Mouse (Mus musculus): ENCODE measurements around the gene Cgnl1. TPM values are rescaled to one million over a fixed set of nuclear protein-coding genes. Genes with fewer than 3 reads are reported as not detected.

Gene Cgnl1
- total and polyA plus RNA-seq, 3 experiments, result 0.03 TPM; not detected in 2

DNA sequence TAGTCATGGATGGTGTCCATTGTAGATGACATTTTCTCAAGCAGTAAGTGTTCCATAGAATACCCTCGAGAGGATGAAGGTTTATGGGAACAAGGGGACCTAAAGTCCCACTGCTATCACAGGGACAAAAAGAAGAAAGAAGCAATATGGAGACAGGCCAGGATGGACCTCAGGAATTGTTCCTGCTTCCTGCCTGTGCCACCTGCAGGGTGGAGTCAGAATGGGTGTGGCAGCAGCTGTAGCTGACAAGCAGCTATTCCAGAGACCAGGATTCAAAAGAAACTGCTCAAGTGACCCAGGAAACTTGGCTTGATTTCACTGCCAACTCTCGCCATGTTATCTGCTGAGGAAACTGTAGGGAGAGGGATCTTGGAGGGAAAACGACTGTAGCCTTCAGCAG is 42.2 kb upstream of the Cgnl1 start:
- Histone ChIP-seq H3K9ac (ENCODE audit: insufficient read depth, low read depth) (no peak overlapping the region), H3K27me3 (replicated peaks) (no peaks in the 10 kb centered on the region), H3K9me3 (replicated peaks; ENCODE audit: low read length) (no peaks in the 10 kb centered on the region), H3K4me1 (ENCODE audit: control insufficient read depth in 1 of 2, insufficient read depth in 2 of 2) (peaks cover 0 to 3% of the 10 kb centered on the region in 2 experiments; a peak in 1 of 4 replicates), H3K36me3 (replicated peaks in 1 of 2; ENCODE audit: control insufficient read depth in 1 of 2, insufficient read depth in 1 of 2, low read length in 1 of 2) (no peaks in the 10 kb centered on the region), H3K4me3 (replicated peaks in 1 of 3; ENCODE audit: low read depth in 2 of 3, low read length in 2 of 3, poor library complexity in 1 of 3) (no peak overlapping the region), H3K27ac (ENCODE audit: insufficient read depth, low read depth) (no peak overlapping the region), H3K79me2 (replicated peaks; ENCODE audit: control insufficient read depth, extremely low read depth, insufficient read depth, poor library complexity, severe bottlenecking) (no peaks in the 10 kb centered on the region), H3K4me2 (ENCODE audit: insufficient read depth, low read depth, poor library complexity, severe bottlenecking) (no peak overlapping the region)
- dilution Hi-C loops (cut with MboI; ENCODE audit: extremely low pct_ligation_motif_present, extremely low pct_unique_long_range_greater_than_20kb, low sequenced_read_pairs) (no loop called here), in situ Hi-C loops (cut with MboI; ENCODE audit: low pct_ligation_motif_present, low pct_unique_long_range_greater_than_20kb, low sequenced_read_pairs) (no loop called here)
- no peak for DNase-seq (ENCODE audit: extremely low read depth)
- TF ChIP-seq PAX5 (IDR thresholded peaks at IDR 0.05; ENCODE audit: low read length) (no peak), SMC3 (IDR thresholded peaks at IDR 0.05; ENCODE audit: low read depth, low read length) (no peak), POLR2A (IDR thresholded peaks at IDR 0.05; ENCODE audit: low read depth, low read length) (no peak), GABPA (IDR thresholded peaks at IDR 0.05; ENCODE audit: insufficient replicate concordance, low read depth, low read length) (no peak), MXI1 (IDR thresholded peaks at IDR 0.05; ENCODE audit: low read depth, low read length) (no peak), TCF12 (IDR thresholded peaks at IDR 0.05; ENCODE audit: low read depth, low read length) (no peak), RAD21 (IDR thresholded peaks at IDR 0.05; ENCODE audit: low read depth, low read length) (no peak), ZNF384 (IDR thresholded peaks at IDR 0.05; ENCODE audit: low read depth, low read length) (no peak), NRF1 (IDR thresholded peaks at IDR 0.05; ENCODE audit: low read depth, low read length) (no peak), ELF1 (IDR thresholded peaks at IDR 0.05; ENCODE audit: low read depth, low read length) (no peak), TBP (conservative IDR thresholded peaks at IDR 0.05; ENCODE audit: low read depth, low read length) (no peak), CHD1 (IDR thresholded peaks at IDR 0.05; ENCODE audit: low read depth, low read length) (no peak), MAFK (IDR thresholded peaks at IDR 0.05; ENCODE audit: insufficient replicate concordance, low read length) (no peak), JUND (conservative IDR thresholded peaks at IDR 0.05; ENCODE audit: low read depth, low read length) (no peak), USF2 (conservative IDR thresholded peaks at IDR 0.05; ENCODE audit: low read depth, low read length) (no peak), RCOR1 (conservative IDR thresholded peaks at IDR 0.05; ENCODE audit: low read depth, low read length) (no peak), KAT2A (IDR thresholded peaks at IDR 0.05; ENCODE audit: insufficient replicate concordance, low read length) (no peak), CHD2 (IDR thresholded peaks at IDR 0.05; ENCODE audit: low read length) (no peak)

DNA sequence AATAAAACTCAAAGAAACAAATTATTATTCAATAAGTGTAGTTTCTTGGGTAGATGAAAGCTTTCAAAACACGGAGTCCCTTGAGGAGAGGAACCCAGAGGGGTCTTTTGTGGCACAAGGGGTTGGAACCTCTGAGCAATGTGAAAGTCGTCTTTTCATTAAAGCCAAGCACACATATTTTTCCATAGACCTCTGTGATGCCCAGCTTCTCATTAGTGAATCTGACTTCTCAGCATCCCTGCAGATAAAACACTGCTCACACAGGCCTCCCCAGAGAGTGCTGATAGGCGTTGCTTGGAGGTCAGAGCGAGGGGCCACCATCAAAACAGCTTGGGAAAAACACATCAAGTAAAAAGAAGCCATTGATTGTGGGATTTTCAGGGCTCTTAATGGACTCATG is 41.5 kb upstream of the Cgnl1 start:
- no peak overlapping the region for H3K27ac ChIP-seq (ENCODE audit: insufficient read depth, low read depth)
- no peak overlapping the region for H3K4me3 ChIP-seq (replicated peaks in 1 of 3; ENCODE audit: low read depth in 2 of 3, low read length in 2 of 3, poor library complexity in 1 of 3)
- H3K36me3 ChIP-seq (replicated peaks in 1 of 2; ENCODE audit: control insufficient read depth in 1 of 2, insufficient read depth in 1 of 2, low read length in 1 of 2), result no peaks in the 10 kb centered on the region
- dilution Hi-C loops (cut with MboI; ENCODE audit: extremely low pct_ligation_motif_present, extremely low pct_unique_long_range_greater_than_20kb, low sequenced_read_pairs), result no loop called here
- no peak for TF ChIP-seq ZC3H11A (IDR thresholded peaks at IDR 0.05; ENCODE audit: low read depth, low read length)
- TF ChIP-seq BHLHE40 (IDR thresholded peaks at IDR 0.05; ENCODE audit: low read depth, low read length), result no peak
- TF ChIP-seq MAX (IDR thresholded peaks at IDR 0.05; ENCODE audit: low read length), result no peak
- TF ChIP-seq NELFE (IDR thresholded peaks at IDR 0.05; ENCODE audit: low read depth, low read length), result no peak
- TF ChIP-seq ZNF384 (IDR thresholded peaks at IDR 0.05; ENCODE audit: low read depth, low read length), result no peak
- TF ChIP-seq USF1 (IDR thresholded peaks at IDR 0.05; ENCODE audit: low read depth, low read length), result no peak
- TF ChIP-seq ZMIZ1 (IDR thresholded peaks at IDR 0.05; ENCODE audit: low read depth, low read length), result no peak
- no peak for TF ChIP-seq HCFC1 (IDR thresholded peaks at IDR 0.05; ENCODE audit: low read depth, low read length)
- no peak for TF ChIP-seq UBTF (IDR thresholded peaks at IDR 0.05; ENCODE audit: low read depth, low read length)
- no peak for TF ChIP-seq GABPA (IDR thresholded peaks at IDR 0.05; ENCODE audit: insufficient replicate concordance, low read depth, low read length)
- TF ChIP-seq MAFK (IDR thresholded peaks at IDR 0.05; ENCODE audit: insufficient replicate concordance, low read length), result no peak
- TF ChIP-seq IRF4 (IDR thresholded peaks at IDR 0.05; ENCODE audit: low read depth, low read length), result no peak
- no peak for TF ChIP-seq EP300 (IDR thresholded peaks at IDR 0.05; ENCODE audit: low read length)
- no peak for TF ChIP-seq USF2 (conservative IDR thresholded peaks at IDR 0.05; ENCODE audit: low read depth, low read length)
- no peak for TF ChIP-seq CTCF (conservative IDR thresholded peaks at IDR 0.05 in 1 of 2, IDR thresholded peaks at IDR 0.05 in 1 of 2; ENCODE audit: low read depth in 2 of 2, low read length in 2 of 2)
- no peak for TF ChIP-seq E2F4 (IDR thresholded peaks at IDR 0.05; ENCODE audit: insufficient replicate concordance, low read depth, low read length)
- no peak for TF ChIP-seq KAT2A (IDR thresholded peaks at IDR 0.05; ENCODE audit: insufficient replicate concordance, low read length)
- no peaks in the 10 kb centered on the region for H3K9me3 ChIP-seq (replicated peaks; ENCODE audit: low read length)
- no peaks in the 10 kb centered on the region for H3K79me2 ChIP-seq (replicated peaks; ENCODE audit: control insufficient read depth, extremely low read depth, insufficient read depth, poor library complexity, severe bottlenecking)
- no peaks in the 10 kb centered on the region for H3K27me3 ChIP-seq (replicated peaks)
- no peak overlapping the region for H3K4me2 ChIP-seq (ENCODE audit: insufficient read depth, low read depth, poor library complexity, severe bottlenecking)
- no peaks in the 10 kb centered on the region for H3K4me1 ChIP-seq (ENCODE audit: control insufficient read depth in 1 of 2, insufficient read depth in 2 of 2)
- DNase-seq (ENCODE audit: extremely low read depth), result no peak
- no peak overlapping the region for H3K9ac ChIP-seq (ENCODE audit: insufficient read depth, low read depth)
- in situ Hi-C loops (cut with MboI; ENCODE audit: low pct_ligation_motif_present, low pct_unique_long_range_greater_than_20kb, low sequenced_read_pairs), result no loop called here
